Mouse (Mus musculus): ENCODE data around the gene Nedd9. TPM values are rescaled to one million over a fixed set of nuclear protein-coding genes. Genes with fewer than 3 reads are reported as not detected.

Nedd9 gene
- total and polyA plus RNA-seq, 3 experiments = 15.2 to 28.9 (median 26.7) TPM

GRCm38 (mm10) chr13:41491522-41491921 lies 4.4 kb upstream of the Nedd9 start:
- DNase-seq = no peak
- H3K27me3 ChIP-seq (ENCODE audit: control insufficient read depth, insufficient read depth, low read length) = no peaks in the 10 kb centered on the region
- no peak overlapping the region for H3K4me3 ChIP-seq
- no peak overlapping the region for H3K9ac ChIP-seq (ENCODE audit: low read depth, low read length)
- no peaks in the 10 kb centered on the region for H3K36me3 ChIP-seq (ENCODE audit: control insufficient read depth, insufficient read depth, low read length)
- no peak for TF ChIP-seq POLR2A (IDR thresholded peaks at IDR 0.05; ENCODE audit: insufficient read depth, low read depth, low read length)
- TF ChIP-seq EP300 (IDR thresholded peaks at IDR 0.05; ENCODE audit: insufficient read depth, low read depth, low read length) = no peak
- no peak for TF ChIP-seq CTCF (IDR thresholded peaks at IDR 0.05)
- H3K4me1 ChIP-seq (ENCODE audit: control insufficient read depth, insufficient read depth, low read length) = peaks cover 4% of the 10 kb centered on the region
- 79% methylated on average over 7 of the region's 7 CpGs for WGBS
- intact Hi-C loops (cut with DNase I) = no loop called here
- no peaks in the 10 kb centered on the region for H3K79me2 ChIP-seq (replicated peaks; ENCODE audit: control insufficient read depth, insufficient read depth, low read length)
- no peak overlapping the region for H3K27ac ChIP-seq

- intact Hi-C loops (cut with DNase I) = no loop called here
- WGBS = 92% methylated on average over 8 of the region's 8 CpGs
Observed at GRCm38 (mm10) chr13:41490282-41490681, 3.1 kb upstream of the Nedd9 start.

GRCm38 (mm10) chr13:41489705-41490275 lies 2.6 kb upstream of the Nedd9 start:
- DNase-seq = no peak
- Histone ChIP-seq H3K4me1 (ENCODE audit: control insufficient read depth, insufficient read depth, low read length) (peaks cover 6% of the 10 kb centered on the region), H3K79me2 (replicated peaks; ENCODE audit: control insufficient read depth, insufficient read depth, low read length) (no peaks in the 10 kb centered on the region), H3K36me3 (ENCODE audit: control insufficient read depth, insufficient read depth, low read length) (no peaks in the 10 kb centered on the region; the same call in 1 of the 2 replicates), H3K27me3 (ENCODE audit: control insufficient read depth, insufficient read depth, low read length) (no peaks in the 10 kb centered on the region), H3K27ac (no peak overlapping the region), H3K9ac (ENCODE audit: low read depth, low read length) (no peak overlapping the region), H3K4me3 (no peak overlapping the region)
- WGBS = 57% methylated on average over 9 of the region's 9 CpGs
- intact Hi-C loops (cut with DNase I) = loop anchor here (2.0 to 5.0 kb wide), 3 partner anchors 17 to 132 kb away; no protein-coding TSS in a partner anchor
- TF ChIP-seq CTCF (IDR thresholded peaks at IDR 0.05) (no peak), EP300 (IDR thresholded peaks at IDR 0.05; ENCODE audit: insufficient read depth, low read depth, low read length) (no peak), POLR2A (IDR thresholded peaks at IDR 0.05; ENCODE audit: insufficient read depth, low read depth, low read length) (no peak)

More at GRCm38 (mm10) chr13:41490282-41490681, 3.1 kb upstream of the Nedd9 start:
- Histone ChIP-seq H3K27ac (no peak overlapping the region), H3K36me3 (ENCODE audit: control insufficient read depth, insufficient read depth, low read length) (no peaks in the 10 kb centered on the region; the same call in 1 of the 2 replicates), H3K9ac (ENCODE audit: low read depth, low read length) (no peak overlapping the region), H3K27me3 (ENCODE audit: control insufficient read depth, insufficient read depth, low read length) (no peaks in the 10 kb centered on the region), H3K4me1 (ENCODE audit: control insufficient read depth, insufficient read depth, low read length) (peaks cover 4% of the 10 kb centered on the region), H3K79me2 (replicated peaks; ENCODE audit: control insufficient read depth, insufficient read depth, low read length) (no peaks in the 10 kb centered on the region), H3K4me3 (no peak overlapping the region)
- TF ChIP-seq CTCF (IDR thresholded peaks at IDR 0.05) = no peak
- TF ChIP-seq EP300 (IDR thresholded peaks at IDR 0.05; ENCODE audit: insufficient read depth, low read depth, low read length) = no peak
- no peak for DNase-seq

GRCm38 (mm10) chr13:41487409-41487743 lies 214 bp upstream of the Nedd9 start:
- intact Hi-C loops (cut with DNase I) = loop anchor here (1.0 to 5.0 kb wide), 3 partner anchors 21 to 130 kb away; no protein-coding TSS in a partner anchor
- Histone ChIP-seq H3K27me3 (ENCODE audit: control insufficient read depth, insufficient read depth, low read length) (no peaks in the 10 kb centered on the region), H3K9ac (ENCODE audit: low read depth, low read length) (no peak overlapping the region), H3K4me1 (ENCODE audit: control insufficient read depth, insufficient read depth, low read length) (peaks cover 11% of the 10 kb centered on the region), H3K4me3 (no peak overlapping the region), H3K79me2 (replicated peaks; ENCODE audit: control insufficient read depth, insufficient read depth, low read length) (no peaks in the 10 kb centered on the region), H3K27ac (peak overlapping the region; percentile 81), H3K36me3 (ENCODE audit: control insufficient read depth, insufficient read depth, low read length) (no peaks in the 10 kb centered on the region; the same call in 1 of the 2 replicates)
- DNase-seq = no peak
- WGBS = 29% methylated on average over 2 of the region's 2 CpGs
- no peak for TF ChIP-seq EP300 (IDR thresholded peaks at IDR 0.05; ENCODE audit: insufficient read depth, low read depth, low read length)
- no peak for TF ChIP-seq POLR2A (IDR thresholded peaks at IDR 0.05; ENCODE audit: insufficient read depth, low read depth, low read length)
- TF ChIP-seq CTCF (IDR thresholded peaks at IDR 0.05) = no peak

GRCm38 (mm10) chr13:41483966-41484365 lies 3.2 kb downstream of the Nedd9 start:
- H3K36me3 ChIP-seq (ENCODE audit: control insufficient read depth, insufficient read depth, low read length) = no peaks in the 10 kb centered on the region; the same call in 1 of the 2 replicates
- no peak for DNase-seq
- WGBS = 73% methylated on average over 7 of the region's 7 CpGs
- H3K27ac ChIP-seq = peak overlapping the region; percentile 24; the same call in 1 of the 2 replicates
- no peak overlapping the region for H3K9ac ChIP-seq (ENCODE audit: low read depth, low read length)
- H3K4me1 ChIP-seq (ENCODE audit: control insufficient read depth, insufficient read depth, low read length) = peaks cover 11% of the 10 kb centered on the region
- H3K4me3 ChIP-seq = no peak overlapping the region
- no peaks in the 10 kb centered on the region for H3K79me2 ChIP-seq (replicated peaks; ENCODE audit: control insufficient read depth, insufficient read depth, low read length)
- intact Hi-C loops (cut with DNase I) = no loop called here
- no peaks in the 10 kb centered on the region for H3K27me3 ChIP-seq (ENCODE audit: control insufficient read depth, insufficient read depth, low read length)
- TF ChIP-seq EP300 (IDR thresholded peaks at IDR 0.05; ENCODE audit: insufficient read depth, low read depth, low read length) (no peak), CTCF (IDR thresholded peaks at IDR 0.05) (no peak), POLR2A (IDR thresholded peaks at IDR 0.05; ENCODE audit: insufficient read depth, low read depth, low read length) (no peak)

GRCm38 (mm10) chr13:41482408-41483011 lies 4.7 kb downstream of the Nedd9 start:
- no peak overlapping the region for H3K9ac ChIP-seq (ENCODE audit: low read depth, low read length)
- no peak for DNase-seq
- no peaks in the 10 kb centered on the region for H3K27me3 ChIP-seq (ENCODE audit: control insufficient read depth, insufficient read depth, low read length)
- intact Hi-C loops (cut with DNase I) = no loop called here
- H3K27ac ChIP-seq = no peak overlapping the region
- no peak for TF ChIP-seq POLR2A (IDR thresholded peaks at IDR 0.05; ENCODE audit: insufficient read depth, low read depth, low read length)
- TF ChIP-seq EP300 (IDR thresholded peaks at IDR 0.05; ENCODE audit: insufficient read depth, low read depth, low read length) = no peak
- no peak for TF ChIP-seq CTCF (IDR thresholded peaks at IDR 0.05)
- peaks cover 12% of the 10 kb centered on the region for H3K4me1 ChIP-seq (ENCODE audit: control insufficient read depth, insufficient read depth, low read length)
- 93% methylated on average over 3 of the region's 3 CpGs for WGBS
- H3K36me3 ChIP-seq (ENCODE audit: control insufficient read depth, insufficient read depth, low read length) = no peaks in the 10 kb centered on the region; the same call in 1 of the 2 replicates
- H3K4me3 ChIP-seq = no peak overlapping the region
- H3K79me2 ChIP-seq (replicated peaks; ENCODE audit: control insufficient read depth, insufficient read depth, low read length) = no peaks in the 10 kb centered on the region
